Mouse (Mus musculus) T-cell, adult 2 months (primary cell): ENCODE measurements around the gene Scgb2b15.
"Not testable (repeated sequence)": the region's sequence is repeated elsewhere in the genome, so short reads cannot be mapped to it uniquely, and the experiment has no call there.

ENCODE experiments used
- DNase-seq: peaks from one replicate; pipeline ENCODE4 v3.0.0; 2022; ENCODE audit warnings: low spot score

Scgb2b15 gene

DNA sequence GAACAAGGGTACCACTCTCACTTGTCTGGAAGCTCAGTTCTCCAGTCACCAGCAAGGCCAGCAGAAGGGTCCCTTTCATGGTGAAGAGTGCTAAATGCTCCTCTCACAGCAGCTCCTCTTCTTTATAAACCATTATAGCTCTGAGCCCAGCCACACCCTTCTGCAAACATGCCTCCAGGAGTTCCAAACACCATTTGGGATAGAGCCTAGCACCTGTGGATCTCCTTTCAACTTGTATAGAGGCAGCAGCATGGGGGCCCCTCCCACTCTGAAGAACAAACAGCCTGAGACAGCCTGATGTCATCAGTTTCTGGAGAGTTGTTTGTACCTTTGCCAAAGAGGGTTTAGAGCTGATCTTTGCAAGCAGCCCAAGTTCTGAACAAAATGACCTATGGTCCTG is at the start of gene Scgb2b15:
Gene Scgb2b15 (minus strand): TSS at position 101 of the 400 bp plus-strand sequence.
- not testable (repeated sequence) for DNase-seq

DNA sequence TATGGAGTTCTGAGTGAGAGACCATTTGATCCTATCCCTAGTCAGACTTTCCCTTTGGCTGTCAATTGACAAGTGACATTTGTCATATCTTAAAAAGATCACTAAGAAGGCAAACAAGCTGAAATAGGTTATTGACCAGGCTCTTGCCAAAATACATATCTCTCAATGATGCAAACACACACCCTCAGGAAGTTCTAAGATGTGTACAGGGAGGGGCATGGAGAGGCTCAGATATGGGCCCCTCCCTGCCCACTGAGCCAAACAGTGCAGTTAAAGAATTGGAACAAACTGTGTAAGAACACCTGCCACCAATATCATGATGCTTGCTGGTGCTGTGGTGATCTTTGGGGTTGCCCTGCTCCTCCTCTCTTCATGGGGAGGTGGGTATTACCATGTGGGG is 6.8 kb upstream of the Scgb2b15 start, which contains the start of gene Scgb1b15:
Gene Scgb1b15 (plus strand): TSS at position 301 of the 400 bp plus-strand sequence.
- DNase-seq, result not testable (repeated sequence)
